Mouse (Mus musculus): Measurements from ENCODE around the gene Ovca2. TPM values are rescaled to one million over a fixed set of nuclear protein-coding genes. Genes with fewer than 3 reads are reported as not detected.

Ovca2 gene
- polyA plus RNA-seq, 1 experiment = 3.0 TPM

DNA sequence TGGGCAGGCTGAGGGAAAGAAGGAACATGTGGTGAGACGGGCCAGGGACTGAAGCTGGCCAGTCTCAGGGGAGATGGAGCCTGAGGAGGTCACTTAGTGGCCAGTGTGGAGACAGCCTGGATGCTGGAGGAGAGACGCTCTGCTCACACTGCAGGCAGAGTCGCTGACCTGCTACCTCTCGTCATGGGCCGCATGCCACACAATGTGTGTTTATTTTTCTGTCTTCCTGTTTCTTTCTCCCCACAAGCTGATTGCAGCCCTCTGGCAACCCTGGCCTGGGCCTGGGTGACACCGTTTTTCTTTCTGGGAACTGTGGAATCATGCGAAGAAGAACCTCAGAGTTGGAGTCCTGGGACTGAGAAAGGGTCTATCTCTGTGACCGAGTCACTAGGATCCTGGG is 23.1 kb upstream of the Ovca2 start:
- TF ChIP-seq GATA1 (IDR thresholded peaks at IDR 0.05; ENCODE audit: low read length) = no peak

DNA sequence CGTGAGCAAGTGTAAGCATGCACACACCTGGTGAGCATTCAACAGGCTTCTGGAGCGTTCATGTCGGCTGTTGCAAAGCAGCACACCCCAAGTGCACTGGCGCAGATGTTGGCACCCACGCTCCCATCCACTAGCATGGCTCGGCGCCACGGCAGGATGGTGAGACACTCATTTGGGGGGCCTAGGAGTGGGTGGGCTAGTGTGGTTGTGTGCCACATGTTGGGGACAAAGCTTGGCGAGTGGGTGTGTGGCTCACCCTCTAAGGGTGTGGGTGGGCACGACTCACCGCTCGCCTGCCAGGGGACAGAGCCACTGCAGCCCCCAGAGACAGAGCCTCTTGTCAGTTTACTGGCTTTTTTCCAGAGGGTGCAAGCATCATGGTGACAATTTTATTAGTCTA is 22.3 kb upstream of the Ovca2 start:
- TF ChIP-seq GATA1 (IDR thresholded peaks at IDR 0.05; ENCODE audit: low read length) = no peak

DNA sequence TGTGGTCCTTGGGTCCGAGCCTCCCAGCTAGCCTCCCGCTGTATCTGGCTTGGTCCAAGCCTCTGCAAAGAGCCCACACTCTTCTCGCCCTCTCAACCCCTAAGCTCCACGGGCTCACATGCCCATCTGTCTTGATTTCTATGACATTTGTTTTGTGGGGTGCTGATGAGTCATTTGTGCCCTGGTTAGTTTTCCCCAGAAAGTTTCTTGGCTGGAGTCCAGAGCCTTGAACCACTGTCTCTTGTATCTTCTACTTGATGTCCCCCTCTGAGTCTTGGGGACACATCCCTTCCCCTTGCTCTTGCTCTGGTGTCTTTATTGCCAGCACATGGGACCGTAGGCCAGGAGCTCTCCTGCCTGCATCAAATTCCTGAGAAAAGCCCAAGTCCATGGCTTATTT is 21.3 kb upstream of the Ovca2 start:
- no peak for TF ChIP-seq GATA1 (IDR thresholded peaks at IDR 0.05; ENCODE audit: low read length)

DNA sequence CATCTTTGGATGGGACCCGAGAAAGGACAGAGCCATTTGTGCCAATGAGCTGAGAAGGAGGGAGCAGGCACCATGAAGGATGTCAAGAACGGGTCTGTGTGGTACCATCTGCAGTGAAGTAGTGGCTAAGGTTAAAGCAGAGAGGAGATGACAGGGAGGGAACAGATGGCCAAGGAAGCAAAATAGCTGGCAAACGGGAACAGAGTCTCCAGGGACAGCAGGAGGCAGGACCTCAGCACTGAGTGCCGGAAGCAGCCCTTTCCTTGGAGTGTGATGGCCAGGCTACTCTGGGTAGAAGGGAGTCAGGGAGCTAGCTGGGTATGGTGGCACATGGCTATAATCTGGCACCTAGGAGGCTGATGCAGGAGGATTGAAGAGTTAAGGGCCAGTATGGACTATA is 20.2 kb upstream of the Ovca2 start:
- TF ChIP-seq GATA1 (IDR thresholded peaks at IDR 0.05; ENCODE audit: low read length) = no peak

DNA sequence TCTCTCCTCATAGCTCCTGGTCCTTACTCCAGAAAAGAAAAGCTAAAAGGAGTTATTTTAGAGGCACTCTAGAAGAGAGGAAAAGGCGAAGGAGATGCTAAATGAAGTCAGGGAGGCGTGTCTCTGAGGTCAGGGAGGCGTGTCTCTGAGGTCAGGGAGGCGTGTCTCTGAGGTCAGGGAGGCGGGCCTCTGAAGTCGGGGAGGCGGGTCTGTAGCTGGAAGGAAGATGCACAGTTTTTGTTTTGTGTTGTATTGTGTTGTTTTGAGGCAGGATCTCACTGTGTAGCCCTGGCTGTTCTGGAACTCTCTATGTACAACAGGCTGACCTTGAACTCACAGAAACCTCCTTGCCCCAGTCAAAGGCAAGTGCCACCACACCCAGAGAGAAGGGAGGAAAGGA is 19.3 kb upstream of the Ovca2 start:
- no peak for TF ChIP-seq GATA1 (IDR thresholded peaks at IDR 0.05; ENCODE audit: low read length)

DNA sequence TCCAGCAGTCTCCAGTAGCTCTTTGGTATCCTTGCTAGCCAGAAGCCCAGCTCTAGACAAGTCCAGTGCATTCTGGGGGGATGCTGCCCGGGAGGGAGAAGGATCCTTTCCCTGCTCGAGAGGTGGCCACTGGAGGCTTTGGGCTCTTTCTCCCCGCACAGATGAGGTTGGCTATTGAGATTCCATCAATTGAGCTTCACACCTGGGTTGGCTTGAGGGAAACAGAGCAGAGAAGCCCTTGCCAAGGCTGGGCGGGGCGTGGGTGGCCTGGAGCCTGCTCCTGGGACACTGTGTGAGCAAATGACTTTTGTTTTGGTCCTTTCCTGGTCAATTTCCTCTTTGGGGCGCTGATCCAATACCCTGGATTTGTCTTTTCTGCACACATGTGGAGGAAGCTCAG is 17.5 kb upstream of the Ovca2 start:
- TF ChIP-seq GATA1 (IDR thresholded peaks at IDR 0.05; ENCODE audit: low read length) = no peak

DNA sequence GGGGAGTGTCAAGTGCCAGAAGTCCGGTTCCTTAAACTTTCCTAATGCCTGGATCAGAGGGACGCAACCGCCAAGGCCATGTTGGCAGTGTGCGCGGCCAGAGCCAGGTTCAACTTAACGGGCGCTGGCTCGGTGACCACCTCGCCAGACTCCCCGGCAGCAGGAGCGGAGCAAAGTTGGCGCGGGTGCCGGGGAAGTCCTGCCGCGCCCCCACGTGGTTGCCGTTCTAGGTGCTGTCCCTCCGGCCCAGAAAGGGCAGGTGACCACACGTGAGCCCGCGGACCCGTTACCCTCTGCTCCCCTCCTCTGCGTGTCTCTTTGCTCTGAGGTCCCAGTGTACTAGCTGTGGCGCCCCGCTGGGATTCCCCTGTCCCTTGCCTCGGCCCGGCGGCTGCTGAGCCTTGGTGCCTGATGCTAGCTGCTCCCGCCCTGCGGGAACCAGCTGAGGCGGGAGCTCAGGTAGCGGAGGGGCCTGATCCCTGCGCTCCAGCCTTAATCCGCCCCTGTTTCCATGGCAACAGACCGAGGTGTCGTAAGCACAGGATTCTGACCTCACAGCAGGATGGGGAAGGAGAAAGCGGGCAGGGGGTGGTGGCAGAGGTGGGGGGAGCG is 16.3 kb upstream of the Ovca2 start:
- no peak for TF ChIP-seq GATA1 (IDR thresholded peaks at IDR 0.05; ENCODE audit: low read length)

DNA sequence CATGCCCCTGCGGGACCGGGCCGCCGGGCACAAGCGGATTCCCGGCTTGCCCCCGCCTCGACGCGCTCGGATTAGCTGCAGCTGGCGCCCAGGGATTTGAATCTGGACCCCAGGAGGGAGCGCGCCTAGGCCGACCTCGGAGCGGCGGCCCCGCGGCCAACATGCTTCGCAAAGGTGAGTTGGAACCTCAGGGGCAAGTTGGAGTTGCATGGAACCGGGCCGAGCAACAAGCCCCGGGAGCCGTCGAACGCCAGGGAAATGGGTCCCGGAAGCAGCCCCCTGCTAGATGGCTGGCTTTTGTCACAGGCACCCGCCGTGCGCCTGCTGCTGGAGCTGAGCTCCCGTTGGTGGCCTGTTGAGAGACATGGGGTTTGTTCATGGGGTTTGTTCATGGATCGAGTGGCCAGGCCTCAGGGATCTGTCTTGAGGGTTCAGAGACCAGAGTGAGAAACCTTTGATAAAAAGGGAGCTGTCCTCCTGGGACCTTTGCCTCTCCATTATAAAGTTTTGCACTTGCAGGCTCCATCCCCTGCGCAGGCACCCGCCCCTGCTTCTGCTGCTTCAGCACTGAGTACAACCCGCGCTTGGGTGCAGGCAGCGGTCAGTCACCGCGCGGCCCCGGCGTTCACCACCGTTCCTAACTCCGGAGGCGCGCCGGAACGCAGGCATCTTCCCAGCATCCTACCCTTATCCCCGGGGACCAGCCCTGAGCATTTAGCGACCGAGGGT is 15.7 kb upstream of the Ovca2 start:
- no peak for TF ChIP-seq GATA1 (IDR thresholded peaks at IDR 0.05; ENCODE audit: low read length)

DNA sequence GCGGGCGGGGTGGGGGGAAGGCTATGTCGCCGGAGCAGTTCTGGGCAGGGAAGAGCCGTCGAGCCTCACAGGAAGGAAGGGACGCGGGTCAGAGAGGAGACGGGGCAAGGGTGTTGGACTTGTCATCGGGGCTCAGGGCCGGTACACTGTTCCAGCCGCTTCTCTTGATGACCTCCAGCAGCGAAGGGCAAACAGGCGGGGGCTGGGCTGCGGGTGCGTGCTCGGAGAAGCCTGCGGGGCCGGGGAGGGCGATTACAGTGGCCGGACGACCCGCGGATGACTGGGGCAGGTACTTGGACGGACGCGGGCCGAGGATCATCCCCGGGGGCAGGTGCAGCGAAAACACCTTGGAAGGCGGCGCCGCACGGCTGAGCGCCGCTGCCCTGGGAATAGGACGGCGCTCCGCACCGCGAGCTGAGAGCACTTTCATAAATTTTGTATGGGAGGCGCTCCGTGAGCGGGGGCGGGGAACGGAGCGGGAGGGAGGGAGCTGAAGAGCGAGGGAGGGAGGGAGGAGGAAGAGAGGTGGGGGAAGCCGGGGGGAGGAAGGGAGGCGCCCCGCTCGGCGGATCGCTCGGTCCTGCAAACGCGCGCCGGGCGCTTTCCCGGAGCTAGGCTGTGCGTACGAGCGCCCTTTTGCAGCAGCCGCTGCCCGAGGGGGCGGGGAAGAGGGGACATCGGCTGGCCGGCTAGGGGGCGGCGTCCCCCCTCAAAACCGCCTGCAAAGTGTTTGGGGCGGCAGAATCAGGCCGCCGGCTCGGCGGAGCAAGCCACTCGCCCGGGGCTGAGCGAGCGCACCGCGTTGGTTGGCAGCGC is 14.8 kb upstream of the Ovca2 start, which contains the start of gene Rtn4rl1:
Gene Rtn4rl1, plus strand, starts transcription at position 528 of the 816 bp plus-strand sequence.
- no peak for TF ChIP-seq GATA1 (IDR thresholded peaks at IDR 0.05; ENCODE audit: low read length)

DNA sequence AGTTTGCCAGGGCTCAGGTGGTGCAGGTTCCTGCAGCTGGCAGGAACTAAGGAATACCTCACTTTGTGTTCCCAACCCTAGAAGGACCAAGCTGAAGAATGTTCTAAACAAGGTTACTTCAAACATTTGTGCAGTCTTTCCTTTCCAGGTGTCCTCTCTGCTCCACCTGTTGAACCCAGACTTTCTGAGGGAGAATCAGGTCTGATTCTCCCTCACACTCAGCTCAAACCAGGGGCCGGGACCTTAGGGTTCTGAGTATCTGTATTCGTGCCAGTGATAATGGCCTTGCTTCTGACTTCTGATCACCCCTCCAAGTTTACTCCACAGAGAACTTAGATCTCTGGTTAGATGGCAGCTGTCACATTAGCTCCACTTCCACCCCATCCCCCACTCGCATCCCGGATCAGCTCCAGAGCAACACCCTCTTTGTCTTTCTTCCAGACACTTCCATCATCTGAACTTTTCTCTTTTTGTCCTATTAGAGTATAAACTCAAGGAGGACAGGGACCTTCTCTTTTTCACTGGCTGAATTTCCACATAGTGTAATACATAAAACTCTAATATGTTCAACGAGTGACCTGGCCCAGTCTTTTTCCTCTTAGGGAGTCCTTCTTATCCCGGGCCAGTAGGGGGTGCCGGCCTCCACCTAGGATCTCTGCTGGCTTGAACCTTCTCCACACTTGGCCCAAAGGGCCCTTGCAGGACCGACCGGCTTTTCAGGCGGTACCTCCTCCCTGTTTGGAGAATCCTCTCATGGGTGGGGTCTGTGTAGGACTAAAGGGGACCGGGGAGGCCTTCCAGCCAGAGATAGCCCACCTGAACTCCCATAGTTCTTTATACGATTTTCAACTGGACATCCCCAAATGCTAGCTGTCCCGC is 13.9 kb upstream of the Ovca2 start:
- no peak for TF ChIP-seq GATA1 (IDR thresholded peaks at IDR 0.05; ENCODE audit: low read length)

DNA sequence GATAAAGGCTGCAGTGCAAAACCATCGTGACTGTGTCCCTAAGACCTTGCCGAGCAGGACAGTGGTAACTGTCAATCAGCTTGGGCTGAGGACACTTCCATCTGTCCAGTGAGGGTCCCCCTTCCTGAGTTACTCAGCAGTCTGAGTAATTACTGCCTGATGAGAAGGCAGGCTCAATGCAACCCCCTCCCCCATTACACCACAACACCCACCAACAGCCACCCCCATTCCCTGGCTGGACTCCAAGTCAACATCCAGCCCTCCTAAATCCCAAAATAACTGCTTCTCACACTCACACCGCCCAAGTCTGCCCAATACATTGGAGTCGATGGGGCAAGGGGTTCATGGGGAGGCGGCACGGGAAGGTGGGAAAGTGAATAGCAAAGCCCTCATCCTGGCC is 13.2 kb upstream of the Ovca2 start:
- no peak for TF ChIP-seq GATA1 (IDR thresholded peaks at IDR 0.05; ENCODE audit: low read length)

DNA sequence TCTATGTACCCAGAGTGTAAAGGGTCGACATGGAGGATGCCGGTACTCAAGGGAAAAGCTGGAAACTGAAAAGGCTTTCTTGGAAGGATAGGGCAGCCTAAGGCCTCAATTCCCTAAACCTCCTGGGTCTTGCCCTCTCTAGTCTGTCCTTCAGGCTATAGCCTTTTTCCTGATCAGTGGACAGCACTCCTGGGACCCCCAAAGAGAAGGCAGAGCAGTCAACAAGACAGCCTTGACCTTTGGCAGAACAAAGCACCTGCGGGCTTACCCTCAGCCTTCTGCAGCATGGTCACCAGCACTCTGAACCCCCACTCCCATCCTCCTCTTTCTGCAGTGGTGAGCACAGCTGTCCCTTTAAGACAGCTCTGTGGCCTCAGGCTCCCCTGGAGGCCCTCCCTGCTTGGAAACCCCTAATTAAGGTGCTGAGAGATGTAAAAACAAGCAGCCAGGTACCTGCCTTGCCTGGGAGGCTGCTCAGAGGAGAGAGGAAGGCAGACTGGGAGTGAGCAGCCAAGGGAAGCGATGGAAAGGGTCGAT is 12.3 kb upstream of the Ovca2 start, which contains the start of gene Dph1:
Gene Dph1, minus strand, starts transcription at position 337 of the 537 bp plus-strand sequence.
- no peak for TF ChIP-seq GATA1 (IDR thresholded peaks at IDR 0.05; ENCODE audit: low read length)

DNA sequence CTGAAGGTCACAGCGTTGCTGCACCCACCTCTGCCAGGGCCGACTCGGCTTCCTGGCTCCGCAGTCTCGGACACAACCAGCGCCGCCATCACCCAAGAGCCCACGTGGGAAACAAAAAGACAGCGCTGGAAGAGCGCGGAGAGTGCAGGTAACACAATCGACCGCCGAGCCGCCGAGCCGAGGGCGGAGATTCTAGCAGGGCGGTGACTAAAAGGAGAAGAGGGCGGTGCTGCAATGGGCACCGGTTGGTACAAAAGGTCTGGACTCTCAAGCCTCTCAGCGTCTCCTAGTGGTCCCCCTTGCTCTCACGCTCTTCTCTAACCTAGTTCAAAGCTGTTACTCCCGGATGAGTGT is 11.7 kb upstream of the Ovca2 start:
- no peak for TF ChIP-seq GATA1 (IDR thresholded peaks at IDR 0.05; ENCODE audit: low read length)

DNA sequence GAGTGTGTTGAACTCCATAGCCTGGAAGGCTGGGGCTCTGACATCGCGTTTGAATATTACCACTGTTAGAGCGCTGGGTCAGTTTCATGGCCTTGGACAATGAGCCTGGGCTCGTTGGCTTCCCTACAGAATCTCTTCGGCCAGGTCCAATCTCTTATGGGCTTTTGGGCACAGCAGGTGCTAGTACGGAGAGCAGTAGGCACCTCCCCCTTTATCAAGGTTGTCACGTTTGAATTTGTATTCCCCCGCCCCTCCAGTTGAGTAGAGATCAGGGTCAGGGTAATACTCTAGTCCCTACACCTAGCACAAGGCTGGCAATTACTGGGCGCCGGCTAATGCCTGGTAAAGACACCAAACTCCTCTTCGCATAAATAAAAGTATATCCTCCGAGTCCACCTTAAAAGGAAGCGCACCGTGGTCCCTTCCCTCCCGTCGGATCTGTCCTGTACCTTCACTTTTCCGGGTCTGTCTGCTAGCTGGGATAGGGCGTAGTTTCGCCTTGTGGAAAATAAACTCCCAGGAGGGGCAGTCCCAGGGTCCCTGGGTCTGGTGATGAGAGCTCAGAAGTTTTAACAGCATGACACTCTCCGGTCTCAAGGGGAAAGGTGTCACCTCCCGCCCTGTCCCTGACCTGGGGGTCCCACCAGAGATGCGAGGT is 11.2 kb upstream of the Ovca2 start:
- no peak for TF ChIP-seq GATA1 (IDR thresholded peaks at IDR 0.05; ENCODE audit: low read length)

DNA sequence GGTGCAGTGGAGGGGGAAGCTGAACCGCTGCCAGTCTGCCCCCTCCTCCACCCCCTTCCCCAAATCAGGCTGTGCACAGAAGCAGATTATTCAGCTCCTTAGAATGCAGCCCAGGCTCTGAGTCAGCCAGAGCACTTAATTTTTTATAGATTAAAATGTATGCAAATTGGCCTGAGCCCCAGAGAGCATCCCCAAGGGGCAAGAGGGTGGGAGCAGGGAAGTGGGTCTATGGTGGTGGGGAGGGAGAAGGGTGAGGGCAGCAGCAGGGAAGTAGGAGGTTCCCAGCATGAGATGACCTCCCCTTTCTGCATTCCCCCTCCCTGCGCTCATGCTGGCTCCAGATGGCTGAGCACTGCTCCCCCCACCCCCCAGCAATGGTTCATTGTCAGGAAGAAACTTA is 6.4 kb upstream of the Ovca2 start:
- TF ChIP-seq GATA1 (IDR thresholded peaks at IDR 0.05; ENCODE audit: low read length) = no peak

Data from G1E-ER4 (cell line).